Mouse (Mus musculus) C2C12 (cell line): ENCODE measurements at regions not wholly inside any gene's neighbourhood (a gene's known extent, or its start where the extent isn't known, plus 50 kb on each side); places are given as distances from the start of the nearest gene placed in this dataset.

Experiments used
- CTCF ChIP-seq: IDR thresholded peaks from one replicate; pipeline ENCODE4 v1.5.1; 2011; ENCODE audit not compliant: control insufficient read depth, insufficient read depth, insufficient read length
- FOSL1 ChIP-seq: IDR thresholded peaks from one replicate; pipeline ENCODE4 v1.8.0; 2011; ENCODE audit warnings: mild to moderate bottlenecking, low read length; ENCODE audit not compliant: poor library complexity, insufficient read depth, severe bottlenecking
- MAX ChIP-seq: IDR thresholded peaks from one replicate; pipeline ENCODE4 v1.6.1; 2011; ENCODE audit warnings: mild to moderate bottlenecking, control low read depth
- USF1 ChIP-seq: IDR thresholded peaks from one replicate; pipeline ENCODE4 v1.6.1; 2011; ENCODE audit warnings: low read depth, mild to moderate bottlenecking, control low read depth, moderate library complexity

DNA sequence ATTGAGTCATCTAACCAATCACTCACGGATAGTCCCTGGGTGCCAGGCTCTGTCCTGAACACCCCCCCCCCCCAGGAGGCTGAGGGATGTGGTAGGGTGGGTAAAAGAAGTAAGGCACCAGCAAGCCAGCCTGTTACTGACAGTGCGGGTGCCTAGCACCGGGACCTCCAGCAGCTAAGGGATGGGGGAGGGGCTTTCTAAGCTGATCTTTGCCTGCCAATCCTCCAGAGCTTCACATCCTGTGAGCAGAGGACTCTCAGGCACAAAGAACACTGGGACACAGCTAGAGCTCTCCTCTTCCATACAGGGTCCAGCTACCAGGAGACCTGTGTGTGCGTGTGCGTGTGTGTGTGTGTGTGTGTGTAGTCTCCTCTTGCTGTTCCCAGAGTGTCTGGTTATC lies 215.9 kb downstream of the Matn1 start:
- TF ChIP-seq CTCF = no peak
- TF ChIP-seq USF1 = no peak
- TF ChIP-seq FOSL1 = no peak
- TF ChIP-seq MAX = no peak
